Mouse (Mus musculus) heart, postnatal 25 days (tissue): Measurements from ENCODE around the gene Nxt1. TPM values are rescaled to one million over a fixed set of nuclear protein-coding genes. Genes with fewer than 3 reads are reported as not detected.
A peak's percentile ranks its signal among the peaks of the same experiment; 100 is the strongest.

Experiments
- DNase-seq: peaks from one replicate; pipeline ENCODE4 v3.0.0; 2022; ENCODE audit warnings: low spot score
- intact Hi-C: fragments of 180-260 bp; cut with DNase I; formaldehyde crosslinking; loops from one replicate; pipeline ENCODE4 v1.15.1; 2025
- total RNA-seq, 2 experiments: library from RNA; stranded (reverse); gene quantifications; 2 replicates each; pipeline ENCODE4 v1.2.3; 2021

Gene Nxt1
- 1 to 10 TPM; 6.3 to 7.3 TPM for total RNA-seq

DNA sequence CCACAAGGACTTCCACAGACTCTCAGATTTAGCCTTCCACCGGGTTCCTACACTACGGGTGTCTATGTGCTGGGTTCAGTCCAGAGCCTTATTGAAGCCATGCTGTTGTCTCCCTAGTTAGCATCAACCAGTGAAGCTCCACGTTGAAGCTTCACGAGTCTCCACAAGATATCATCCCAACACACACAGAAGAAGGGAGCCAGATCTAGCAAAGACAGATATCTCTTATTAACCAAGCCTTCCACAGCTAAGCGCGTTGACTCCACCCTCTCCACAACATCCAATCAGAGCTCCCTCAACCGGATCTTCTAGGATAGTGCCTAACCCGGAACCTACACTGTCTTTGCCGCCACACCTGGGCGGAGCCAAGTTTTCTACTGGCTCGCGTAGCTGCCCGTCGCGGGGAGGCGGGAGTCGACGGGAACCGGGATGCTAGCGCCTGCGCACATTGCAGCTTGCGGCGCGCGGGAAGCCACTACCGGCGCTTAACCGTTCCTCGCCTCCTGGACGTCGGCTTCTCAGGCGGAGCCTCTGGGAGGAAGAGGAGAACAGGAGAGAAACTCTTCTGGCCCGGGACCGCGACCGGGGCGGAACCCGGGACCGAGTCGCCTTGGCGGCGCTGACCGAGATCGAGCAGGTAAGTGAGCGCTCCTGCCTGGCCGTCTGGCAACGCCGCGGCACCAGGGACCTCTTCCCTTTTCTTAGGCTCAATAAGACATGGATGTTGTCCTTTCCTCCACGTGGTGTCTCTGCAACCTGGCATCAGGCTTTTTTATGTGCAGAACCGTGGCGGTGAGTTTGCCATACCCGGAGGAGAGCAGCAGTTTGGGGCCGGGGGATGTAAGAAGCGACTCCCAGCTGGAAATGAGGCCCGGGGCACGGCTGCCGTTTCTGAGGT, at the start of gene Nxt1:
Gene Nxt1, plus strand, starts transcription at position 403 of the 898 bp plus-strand sequence.
- intact Hi-C loops = no loop called here
- DNase-seq = peak; percentile 99

DNA sequence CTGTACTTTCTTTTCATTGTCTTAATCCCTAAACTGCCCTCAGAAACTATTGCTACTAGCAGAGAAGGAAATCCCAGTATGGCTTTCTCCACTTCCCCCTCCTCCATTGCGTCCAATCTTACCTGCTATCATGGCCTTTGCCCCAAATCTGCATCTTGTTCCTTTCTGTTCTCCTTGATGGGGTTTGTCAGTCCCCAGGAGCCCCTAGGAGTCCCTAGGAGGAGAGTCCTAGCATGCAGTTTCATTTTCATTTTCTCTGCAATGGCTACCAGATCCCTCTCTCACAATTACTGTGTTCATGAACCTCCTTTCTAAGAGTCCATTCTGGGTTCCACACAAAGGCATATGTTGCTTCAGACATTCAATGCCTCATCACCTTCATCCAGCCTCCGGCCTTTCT, 49.3 kb upstream of the Nxt1 start:
- intact Hi-C loops = no loop called here
- DNase-seq = no peak

DNA sequence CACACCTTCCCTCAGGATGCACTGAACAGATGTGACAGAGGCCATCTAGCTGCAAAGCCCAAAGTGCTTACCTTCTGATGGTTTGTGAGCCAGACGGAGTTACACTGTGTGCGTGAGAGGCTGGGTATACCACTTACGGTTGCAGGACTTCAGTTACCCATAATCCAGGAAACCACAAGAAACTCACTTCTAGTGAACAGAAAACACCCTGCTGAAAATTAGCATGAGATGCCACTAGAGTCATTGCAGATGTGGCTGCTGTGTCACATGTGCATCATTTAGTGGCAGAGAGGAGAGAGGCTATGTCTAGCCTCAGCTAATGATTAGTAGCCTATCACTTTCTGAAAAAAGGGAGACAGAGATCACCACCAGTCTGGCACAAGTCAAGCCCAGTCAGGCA, 47.9 kb upstream of the Nxt1 start:
- no peak for DNase-seq
- intact Hi-C loops = no loop called here

DNA sequence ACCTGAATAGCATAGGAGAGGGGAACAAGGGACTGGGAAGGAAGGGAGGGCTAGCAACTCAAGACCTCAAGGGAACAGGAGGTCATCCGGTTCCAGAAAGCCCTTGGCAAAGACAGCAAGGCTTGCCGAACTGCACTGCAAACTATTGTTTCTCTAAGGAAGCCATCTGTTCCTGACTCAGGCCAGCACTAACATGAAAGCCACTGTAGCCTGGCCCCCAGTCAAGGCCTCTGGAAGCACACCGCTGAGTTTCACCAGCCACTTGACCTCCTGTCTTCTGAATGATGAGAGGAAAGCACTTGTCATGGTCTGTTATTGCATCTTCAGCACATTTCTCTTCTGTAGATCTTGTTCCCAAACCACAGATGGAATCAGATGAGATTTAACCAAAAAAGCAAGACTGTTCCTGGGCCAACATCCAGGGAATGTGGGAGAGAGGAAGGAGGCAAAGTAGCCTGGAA, 45.4 kb upstream of the Nxt1 start:
- intact Hi-C loops = no loop called here

DNA sequence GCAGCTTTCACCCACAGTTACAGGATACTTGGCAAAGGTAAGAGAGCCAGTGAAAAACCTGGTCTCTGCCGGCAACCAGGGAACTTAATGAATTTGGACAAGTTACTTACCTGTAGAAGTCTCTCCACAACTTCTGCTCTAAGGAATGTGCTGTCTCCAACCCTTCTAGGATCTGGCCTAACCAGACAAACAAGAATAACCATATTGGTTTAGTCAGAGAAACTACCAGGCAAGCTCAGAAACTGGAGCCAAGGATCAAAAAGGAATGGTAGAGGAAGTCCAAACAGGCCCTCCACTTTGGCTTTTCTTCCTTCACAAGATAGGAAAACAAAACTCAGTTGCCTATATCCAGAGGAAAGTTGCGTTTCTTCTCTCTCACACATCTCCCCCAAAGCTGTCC, 41.4 kb upstream of the Nxt1 start:
- intact Hi-C loops = no loop called here
- DNase-seq = no peak

More for the DNA sequence above, 45.4 kb upstream of the Nxt1 start:
- peak; percentile 62 for DNase-seq

DNA sequence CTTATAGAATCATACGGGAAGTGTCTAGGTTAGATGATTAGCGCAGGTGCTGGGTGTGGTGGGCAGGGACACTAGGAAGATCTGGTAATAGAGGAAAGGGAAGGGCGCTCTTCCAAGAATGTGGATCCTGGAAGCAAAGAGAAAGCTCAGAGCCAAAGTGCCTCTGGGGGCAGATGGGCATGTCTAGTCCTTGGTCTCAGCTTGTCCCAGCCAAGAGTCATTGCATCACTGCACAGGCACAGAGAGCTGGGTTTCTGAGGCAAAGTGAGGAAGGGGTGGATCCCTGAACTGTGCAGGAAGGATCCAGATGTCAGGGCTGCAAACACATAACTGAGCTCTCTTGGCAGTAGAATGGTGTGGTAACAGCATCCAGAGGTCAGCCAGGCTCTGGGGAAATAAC, 40.8 kb upstream of the Nxt1 start:
- DNase-seq = peak; percentile 51
- intact Hi-C loops = no loop called here

DNA sequence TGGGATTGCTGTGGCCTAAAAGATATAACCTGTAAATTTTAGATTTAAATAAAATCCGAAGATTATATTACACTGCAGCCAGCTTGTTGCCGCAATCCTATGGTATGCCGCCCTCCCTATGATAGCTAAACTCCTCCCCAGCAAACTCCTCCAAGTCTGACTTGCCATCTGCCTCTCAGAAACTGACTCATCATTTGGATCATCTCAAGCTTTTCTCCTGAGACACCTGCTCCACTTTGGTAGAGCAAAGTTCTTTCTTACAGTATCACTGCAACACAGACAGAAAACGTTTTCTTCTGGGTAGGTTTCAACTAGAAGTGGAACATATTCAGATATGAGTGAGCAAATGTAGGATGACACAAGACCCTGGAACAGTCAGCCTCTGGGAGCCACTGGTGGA, 37.9 kb upstream of the Nxt1 start:
- no peak for DNase-seq
- intact Hi-C loops = no loop called here

DNA sequence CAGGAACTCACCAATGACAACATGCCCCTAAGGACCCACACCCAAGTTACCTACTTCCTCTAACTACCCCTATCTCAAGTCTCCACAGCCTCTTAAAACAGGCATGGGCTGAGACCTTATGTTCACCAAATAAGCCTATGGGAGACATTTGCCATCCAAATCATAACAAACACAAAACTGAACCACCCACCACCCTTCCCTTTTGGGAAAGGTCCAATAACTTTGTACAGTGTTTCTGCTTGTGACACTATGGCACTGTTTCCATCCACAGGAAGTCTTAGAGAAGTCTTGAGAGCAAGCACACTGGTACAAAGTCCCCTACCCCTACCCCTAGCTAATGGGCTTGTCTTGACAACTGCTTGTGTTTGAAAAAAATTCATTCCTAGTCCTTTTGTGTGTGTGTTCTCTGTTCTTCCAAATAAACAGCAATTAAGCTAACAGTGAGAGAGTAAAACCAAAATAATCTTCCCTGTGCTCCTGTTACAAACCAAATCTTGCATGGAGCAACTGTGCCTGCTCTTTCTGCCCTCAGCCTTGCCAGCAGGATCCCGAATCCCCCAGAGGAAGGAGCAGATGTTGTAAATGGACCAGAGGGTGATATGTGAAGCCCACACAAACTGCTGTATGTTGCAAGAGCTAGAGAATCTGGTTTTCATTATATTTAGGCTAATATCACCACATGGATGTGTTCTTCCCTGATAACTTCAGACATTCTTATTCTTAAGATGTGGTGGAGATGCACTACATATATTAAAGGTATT, 29.6 kb upstream of the Nxt1 start:
- intact Hi-C loops = no loop called here
- DNase-seq = no peak

DNA sequence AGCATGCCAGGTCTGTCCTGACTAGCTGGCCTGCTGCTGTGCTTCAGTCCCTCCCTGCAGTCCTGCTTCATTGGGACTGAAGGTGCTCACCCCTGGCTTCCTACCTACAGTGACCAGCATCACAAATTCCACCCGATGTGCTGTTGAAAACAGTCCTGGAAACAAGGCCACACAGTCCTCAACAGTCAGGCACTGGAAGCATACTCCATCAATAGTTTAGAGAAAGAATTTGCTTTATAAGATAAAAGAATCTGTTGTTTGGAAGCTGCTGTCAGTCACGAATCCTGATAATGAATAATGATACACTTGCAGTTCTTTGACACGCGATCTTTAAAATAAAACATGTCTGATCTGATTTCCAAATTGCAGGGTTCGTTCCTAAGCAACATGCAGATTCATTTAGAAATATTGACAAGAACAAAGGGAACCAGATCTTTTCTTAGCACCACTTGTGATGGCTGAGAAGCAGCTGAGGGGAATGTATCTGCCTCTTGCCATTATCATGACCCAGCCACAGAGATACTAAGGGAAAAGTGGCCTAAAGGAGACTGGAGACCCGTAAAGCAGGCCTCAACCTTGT, 27.9 kb upstream of the Nxt1 start:
- DNase-seq = no peak
- intact Hi-C loops = no loop called here

DNA sequence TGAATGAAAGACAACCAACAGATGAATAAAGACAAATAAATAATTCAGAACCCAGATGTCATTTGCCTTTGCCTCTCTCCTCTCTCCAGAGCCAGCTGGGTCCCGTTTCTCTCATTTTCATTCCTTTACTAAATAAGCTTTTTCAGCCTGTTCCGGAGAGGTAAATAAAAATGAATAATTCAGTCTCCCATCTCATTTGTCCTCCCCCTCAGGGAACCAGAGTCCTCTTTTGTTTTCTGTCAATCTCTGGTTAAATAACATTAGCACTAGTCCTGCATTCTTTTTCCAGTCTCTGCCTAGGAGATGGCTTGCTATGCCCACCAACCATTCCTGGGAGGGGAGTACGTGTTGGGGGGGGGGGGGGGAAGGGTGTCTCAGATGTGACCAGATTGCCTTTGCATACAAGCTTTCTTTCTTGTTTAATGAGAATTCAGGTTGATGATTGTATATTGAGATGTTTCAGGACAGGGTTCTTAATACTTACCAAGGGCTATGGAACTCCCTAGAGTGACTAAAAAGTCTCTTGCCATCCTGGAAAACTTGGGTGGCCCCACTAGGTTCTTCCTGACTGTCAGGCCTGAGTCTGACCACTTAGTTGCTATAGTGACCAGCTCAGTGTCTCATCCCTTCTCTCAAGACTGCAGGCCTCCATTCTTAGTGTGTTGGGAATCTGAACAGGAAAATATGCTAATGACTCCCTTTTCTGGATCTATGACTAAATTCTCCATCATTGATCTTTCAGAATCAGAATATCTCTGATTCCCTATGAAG, 21.6 kb upstream of the Nxt1 start:
- no peak for DNase-seq
- intact Hi-C loops = no loop called here

DNA sequence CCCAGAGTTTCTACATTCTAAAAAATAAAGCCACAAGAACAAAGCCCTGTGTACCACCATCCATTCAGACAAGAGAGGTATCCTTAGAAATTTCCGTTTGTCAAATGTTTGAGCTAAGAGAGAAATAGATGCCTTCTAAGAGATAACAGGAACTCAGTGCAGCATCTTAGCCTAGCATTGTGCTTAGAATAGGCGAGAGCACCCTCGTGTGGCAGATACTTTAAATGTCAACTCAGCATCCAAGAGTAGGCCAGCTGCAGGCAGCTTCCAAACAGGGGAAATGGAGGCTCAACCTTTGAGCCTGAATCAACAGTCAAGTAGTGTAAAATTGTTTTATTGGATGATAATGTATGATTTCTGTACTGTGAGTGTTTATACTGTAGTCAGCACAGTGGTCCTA, 17.4 kb upstream of the Nxt1 start:
- DNase-seq = peak; percentile 18
- intact Hi-C loops = loop anchor here (2.0 to 5.0 kb wide), 4 partner anchors 53 to 532 kb away; partner anchors contain the start of gene Thbd

DNA sequence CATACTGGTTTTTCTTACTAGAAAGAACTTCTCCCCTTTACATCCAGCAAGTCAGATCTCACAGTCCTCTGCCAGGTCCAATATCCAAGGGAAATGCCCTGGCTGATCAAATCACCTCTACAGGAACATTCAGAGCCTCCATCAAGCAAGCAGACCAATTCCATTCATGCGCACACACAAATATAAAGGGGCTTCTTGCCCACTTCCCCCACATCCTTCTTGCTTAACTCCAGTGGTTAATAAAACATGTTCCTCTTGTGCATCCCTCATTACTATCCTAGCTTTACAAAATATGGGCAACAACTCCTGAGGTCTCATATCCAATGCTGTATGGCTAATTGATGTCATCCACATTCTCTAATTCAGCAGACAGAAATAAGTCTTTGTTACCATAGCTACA, 8.9 kb upstream of the Nxt1 start:
- DNase-seq = no peak
- intact Hi-C loops = no loop called here

DNA sequence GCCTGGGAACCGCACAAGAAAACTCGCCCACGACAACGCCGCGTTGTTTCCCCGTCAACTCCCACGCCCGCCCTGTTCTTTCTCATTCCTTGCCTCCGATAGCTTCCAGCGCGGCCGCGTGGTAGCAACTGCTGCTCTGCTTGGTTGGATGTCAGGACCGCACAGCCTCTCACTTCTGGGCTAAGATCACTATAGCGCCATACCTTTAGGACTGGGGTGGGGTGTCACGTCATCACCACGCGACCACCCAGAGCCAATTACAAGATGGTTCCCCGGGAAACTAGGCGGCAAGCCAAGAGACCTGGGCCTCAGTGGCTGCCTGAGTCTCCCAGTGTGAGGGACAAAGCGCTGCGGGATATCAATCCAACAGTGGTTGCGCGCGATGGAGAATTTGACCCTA, 5.4 kb downstream of the Nxt1 start:
- peak; percentile 6 for DNase-seq
- intact Hi-C loops = no loop called here

DNA sequence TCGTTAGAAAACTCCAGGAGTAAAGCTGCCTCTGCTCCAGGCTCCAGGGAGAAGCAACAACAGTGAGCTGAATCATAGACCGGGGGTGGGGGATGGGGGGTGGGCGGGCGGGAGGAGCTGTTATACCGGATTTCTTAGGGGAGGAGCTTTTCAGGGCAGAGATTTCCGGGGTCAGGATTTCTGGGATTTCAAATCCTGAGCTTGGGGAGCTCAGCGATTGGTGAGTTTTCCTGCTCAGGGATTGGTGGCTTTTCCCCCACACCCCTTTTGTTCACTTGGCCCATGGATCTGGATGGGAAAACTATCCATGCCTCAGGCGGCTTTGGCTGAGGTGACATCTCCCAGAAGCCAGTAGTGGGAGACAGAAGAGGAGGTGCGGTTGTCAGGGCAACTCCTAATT, 6.9 kb downstream of the Nxt1 start:
- intact Hi-C loops = no loop called here
- peak; percentile 55 for DNase-seq

DNA sequence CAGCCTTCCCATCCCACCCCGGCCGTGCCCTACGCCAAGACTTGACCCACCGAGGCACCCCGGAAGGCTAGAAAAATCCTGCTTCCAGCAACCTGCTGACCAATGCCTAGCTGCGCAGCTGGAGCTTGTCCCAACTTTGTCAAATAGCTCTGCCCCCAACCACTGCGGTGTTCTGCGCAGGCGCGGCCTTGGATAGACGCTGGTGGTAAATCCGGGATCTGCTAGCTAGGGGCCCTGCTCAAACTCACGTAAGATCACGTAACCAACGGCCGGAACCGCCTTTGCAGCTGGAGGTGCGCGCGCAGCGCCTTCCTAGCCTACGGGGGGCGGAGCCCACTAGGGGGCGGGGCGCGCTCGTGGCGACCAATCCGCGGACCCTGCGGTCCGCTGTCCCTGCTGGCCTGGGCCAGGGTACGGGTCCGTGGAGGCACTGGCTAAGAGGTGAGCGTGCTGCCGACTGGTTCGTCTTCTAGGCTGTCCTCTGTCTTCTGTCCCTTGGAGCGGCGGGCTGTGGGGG, 8.4 kb downstream of the Nxt1 start, which contains the start of gene Gzf1:
Gene Gzf1, plus strand, starts transcription at position 249 of the 517 bp plus-strand sequence.
- intact Hi-C loops = no loop called here

DNA sequence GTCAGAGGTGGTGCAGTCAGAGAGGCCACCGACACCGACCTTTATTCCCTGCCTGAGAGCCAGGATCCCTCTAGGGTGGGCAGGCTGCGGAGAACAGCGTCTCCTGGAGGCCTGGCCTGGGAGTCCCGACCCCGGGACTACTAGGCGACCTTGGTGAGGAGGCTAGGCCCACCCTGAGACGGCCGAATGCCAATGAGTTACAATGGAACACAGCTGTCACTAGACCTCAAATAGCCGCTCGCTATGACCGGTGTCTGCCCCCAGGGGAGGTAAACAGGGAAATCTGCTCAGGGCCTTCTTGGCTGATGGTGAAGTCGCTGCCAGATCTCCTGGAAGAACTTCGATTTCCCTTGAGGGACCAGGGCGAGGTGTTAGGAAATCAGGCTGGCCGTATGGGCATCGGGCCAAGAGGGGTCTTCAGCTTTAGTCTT, 9.1 kb downstream of the Nxt1 start:
- intact Hi-C loops = no loop called here
- DNase-seq = peak; percentile 35

More for the DNA sequence above, 8.4 kb downstream of the Nxt1 start, which contains the start of gene Gzf1:
- DNase-seq = peak; percentile 98

DNA sequence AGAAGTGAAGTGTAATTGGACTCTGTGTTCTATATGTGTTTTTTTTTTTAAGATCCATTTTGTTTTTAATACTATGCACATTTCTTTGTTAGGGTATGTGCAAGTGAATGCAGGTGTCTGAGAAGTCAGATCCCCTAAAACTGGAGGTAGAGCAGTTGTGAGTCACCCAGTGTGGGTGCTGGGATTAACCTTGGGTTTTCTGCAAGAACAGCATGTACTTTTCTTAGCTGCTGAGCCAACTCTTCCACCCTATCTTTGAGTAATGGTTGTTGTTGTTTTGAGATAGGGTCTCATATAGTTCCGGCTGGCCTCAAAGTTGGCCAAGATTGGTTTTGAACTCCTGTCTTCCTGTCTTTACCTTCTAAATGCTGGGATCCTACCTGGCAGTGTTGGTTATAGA, 10.6 kb downstream of the Nxt1 start:
- no peak for DNase-seq
- intact Hi-C loops = no loop called here

DNA sequence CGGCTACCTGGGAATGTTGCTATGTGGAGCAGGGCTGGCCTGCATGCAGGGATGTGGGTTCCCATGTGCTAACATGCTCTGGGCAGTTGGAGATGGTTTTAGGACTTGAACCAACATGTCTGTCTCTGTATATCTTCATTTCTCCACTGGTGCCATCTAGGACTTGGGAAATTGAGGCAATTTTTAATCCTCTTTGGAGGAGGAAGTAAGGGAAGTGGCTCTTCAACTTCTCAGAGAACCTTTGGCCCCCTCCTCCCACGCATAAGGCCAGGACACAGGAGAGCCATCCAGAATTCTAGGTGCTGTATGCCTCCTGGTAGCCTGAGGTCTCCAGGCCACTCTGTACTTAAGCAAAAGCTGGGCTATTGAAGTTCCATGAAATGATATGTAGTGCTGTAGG, 12.6 kb downstream of the Nxt1 start:
- intact Hi-C loops = no loop called here
- DNase-seq = no peak

DNA sequence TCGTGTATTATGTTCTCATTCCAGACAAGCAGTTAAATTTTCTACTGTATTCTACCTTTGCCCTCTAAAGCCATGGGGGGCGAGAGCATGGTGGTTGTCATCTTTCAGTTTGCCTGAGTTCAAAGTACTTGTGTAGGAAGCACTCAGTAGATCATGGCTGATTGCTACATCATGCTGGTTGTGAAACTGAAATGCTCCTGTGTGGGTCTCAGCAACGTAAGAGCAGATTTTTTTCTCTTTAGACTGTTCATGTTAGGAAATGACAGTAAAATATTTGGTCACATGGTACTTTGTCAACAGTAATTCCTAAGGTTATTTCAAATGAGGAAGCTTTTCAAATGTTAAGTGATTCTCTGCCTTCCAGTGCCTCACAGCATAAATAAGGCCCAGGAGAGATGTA, 13.3 kb downstream of the Nxt1 start:
- intact Hi-C loops = no loop called here

DNA sequence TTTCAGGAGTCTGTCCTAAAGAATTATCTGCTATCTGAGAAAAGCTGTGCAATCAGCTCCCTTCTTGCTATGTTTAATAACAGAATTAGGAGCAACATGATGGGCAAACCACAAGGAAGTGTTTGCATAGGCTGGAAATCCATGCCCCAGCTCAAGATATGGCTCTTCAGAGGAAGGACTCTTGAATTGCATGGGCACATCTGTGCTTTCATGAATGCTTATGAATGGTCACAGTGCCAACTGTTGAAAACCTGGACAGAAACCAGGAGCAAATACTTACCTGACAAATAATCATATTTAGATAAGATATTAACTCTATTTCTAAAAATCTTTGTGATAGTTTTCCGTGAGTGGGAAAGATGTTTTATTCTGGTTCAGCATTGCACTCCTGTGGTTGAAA, 14.5 kb downstream of the Nxt1 start:
- intact Hi-C loops = no loop called here
- no peak for DNase-seq

More for the DNA sequence above, 13.3 kb downstream of the Nxt1 start:
- no peak for DNase-seq
